Mouse (Mus musculus): ENCODE measurements at regions not wholly inside any gene's neighbourhood (a gene's known extent, or its start where the extent isn't known, plus 50 kb on each side); places are given as distances from the start of the nearest gene placed in this dataset.

GRCm38 (mm10) chr4:55134339-55134738 is 189.5 kb downstream of the Zfp462 start:
- H3K9ac ChIP-seq, result no peak overlapping the region
- no peaks in the 10 kb centered on the region for H3K36me3 ChIP-seq
- no peak overlapping the region for H3K27ac ChIP-seq
- H3K4me2 ChIP-seq, result no peak overlapping the region
- 88% methylated on average over 4 of the region's 4 CpGs for WGBS
- H3K9me3 ChIP-seq (replicated peaks), result no peaks in the 10 kb centered on the region
- H3K4me3 ChIP-seq, result no peak overlapping the region
- H3K4me1 ChIP-seq (replicated peaks), result 0 out of 2 replicates have a peak, but pooled peaks cover 4% of the 10 kb centered on the region
- no peaks in the 10 kb centered on the region for H3K27me3 ChIP-seq
- ATAC-seq (replicated peaks; ENCODE audit: insufficient number of reproducible peaks, insufficient read depth, low FRiP score, low read depth), result no peak

GRCm38 (mm10) chr4:55134791-55135190 is 189.9 kb downstream of the Zfp462 start:
- 66% methylated on average over 4 of the region's 4 CpGs for WGBS
- no peak overlapping the region for H3K4me2 ChIP-seq
- no peaks in the 10 kb centered on the region for H3K27me3 ChIP-seq
- no peak overlapping the region for H3K27ac ChIP-seq
- no peaks in the 10 kb centered on the region for H3K9me3 ChIP-seq (replicated peaks)
- no peak for ATAC-seq (replicated peaks; ENCODE audit: insufficient number of reproducible peaks, insufficient read depth, low FRiP score, low read depth)
- H3K4me3 ChIP-seq, result no peak overlapping the region
- no peak overlapping the region for H3K9ac ChIP-seq
- 0 out of 2 replicates have a peak, but pooled peaks cover 4% of the 10 kb centered on the region for H3K4me1 ChIP-seq (replicated peaks)
- no peaks in the 10 kb centered on the region for H3K36me3 ChIP-seq

DNA sequence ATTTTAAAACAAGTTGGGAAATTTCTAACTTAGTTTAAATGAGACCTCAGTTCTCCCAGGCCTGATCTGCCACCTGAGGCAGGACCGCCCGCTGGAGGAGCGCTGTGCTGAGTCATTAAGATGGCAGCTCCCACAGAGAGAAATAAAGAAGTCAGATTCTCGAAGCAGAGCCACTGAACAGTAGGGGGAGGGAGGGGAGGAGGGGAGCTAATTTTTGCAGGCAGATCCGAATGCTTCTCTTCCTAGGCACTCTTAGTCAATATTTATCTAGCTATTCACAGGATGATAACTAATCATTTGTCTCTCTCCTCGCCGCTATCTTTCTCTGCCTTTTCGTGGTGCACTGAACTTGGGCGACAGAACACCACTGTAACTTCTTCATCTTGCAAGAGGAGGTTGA is 191.4 kb downstream of the Zfp462 start:
- no peak overlapping the region for H3K4me3 ChIP-seq
- no peak overlapping the region for H3K9ac ChIP-seq
- WGBS, result 17% methylated on average over 9 of the region's 9 CpGs
- no peak for ATAC-seq (replicated peaks; ENCODE audit: insufficient number of reproducible peaks, insufficient read depth, low FRiP score, low read depth)
- H3K27ac ChIP-seq, result no peak overlapping the region
- H3K4me1 ChIP-seq (replicated peaks), result 0 out of 2 replicates have a peak, but pooled peaks cover 4% of the 10 kb centered on the region
- H3K27me3 ChIP-seq, result no peaks in the 10 kb centered on the region
- H3K9me3 ChIP-seq (replicated peaks), result no peaks in the 10 kb centered on the region
- H3K36me3 ChIP-seq, result no peaks in the 10 kb centered on the region
- no peak overlapping the region for H3K4me2 ChIP-seq

DNA sequence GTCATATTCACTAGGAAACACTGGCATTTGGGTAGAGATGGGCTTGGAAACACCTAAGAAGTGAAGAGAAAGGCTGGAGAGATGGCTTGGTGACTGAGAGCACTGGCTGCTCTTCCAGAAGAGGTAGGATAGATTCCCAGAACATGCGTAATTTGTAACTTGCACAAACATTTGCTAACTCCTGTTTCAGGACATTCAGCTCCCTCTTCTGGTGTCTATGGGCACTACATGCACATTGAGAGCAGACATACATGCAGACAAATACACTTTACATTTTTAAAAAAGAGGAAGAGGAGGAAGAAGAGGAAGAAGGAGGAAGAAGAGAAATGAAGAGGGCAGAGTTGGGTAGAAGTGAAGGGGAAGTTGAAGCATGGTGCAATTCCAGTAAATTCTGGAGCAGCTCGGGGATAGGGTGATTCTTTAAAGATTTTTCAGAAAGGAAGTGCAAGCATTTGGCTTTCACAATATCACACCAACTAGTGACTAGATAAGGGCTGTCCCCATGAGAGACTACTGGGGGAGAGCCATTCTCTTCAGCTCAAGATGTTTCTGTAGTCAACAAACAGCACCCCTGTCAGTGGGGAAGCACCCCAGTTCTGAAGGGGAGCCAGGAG is 193.0 kb downstream of the Zfp462 start:
- no peaks in the 10 kb centered on the region for H3K36me3 ChIP-seq
- no peaks in the 10 kb centered on the region for H3K27me3 ChIP-seq
- H3K4me1 ChIP-seq (replicated peaks), result peaks cover 13% of the 10 kb centered on the region; the same call in 1 of the 2 replicates
- H3K9me3 ChIP-seq (replicated peaks), result no peaks in the 10 kb centered on the region
- no peak overlapping the region for H3K4me2 ChIP-seq
- no peak overlapping the region for H3K9ac ChIP-seq
- no peak for ATAC-seq (replicated peaks; ENCODE audit: insufficient number of reproducible peaks, insufficient read depth, low FRiP score, low read depth)
- WGBS, result 77% methylated on average over 2 of the region's 2 CpGs
- H3K4me3 ChIP-seq, result no peak overlapping the region
- no peak overlapping the region for H3K27ac ChIP-seq

- H3K9ac ChIP-seq, result no peak overlapping the region
Measured at GRCm38 (mm10) chr4:55141317-55141716, 196.5 kb downstream of the Zfp462 start.

DNA sequence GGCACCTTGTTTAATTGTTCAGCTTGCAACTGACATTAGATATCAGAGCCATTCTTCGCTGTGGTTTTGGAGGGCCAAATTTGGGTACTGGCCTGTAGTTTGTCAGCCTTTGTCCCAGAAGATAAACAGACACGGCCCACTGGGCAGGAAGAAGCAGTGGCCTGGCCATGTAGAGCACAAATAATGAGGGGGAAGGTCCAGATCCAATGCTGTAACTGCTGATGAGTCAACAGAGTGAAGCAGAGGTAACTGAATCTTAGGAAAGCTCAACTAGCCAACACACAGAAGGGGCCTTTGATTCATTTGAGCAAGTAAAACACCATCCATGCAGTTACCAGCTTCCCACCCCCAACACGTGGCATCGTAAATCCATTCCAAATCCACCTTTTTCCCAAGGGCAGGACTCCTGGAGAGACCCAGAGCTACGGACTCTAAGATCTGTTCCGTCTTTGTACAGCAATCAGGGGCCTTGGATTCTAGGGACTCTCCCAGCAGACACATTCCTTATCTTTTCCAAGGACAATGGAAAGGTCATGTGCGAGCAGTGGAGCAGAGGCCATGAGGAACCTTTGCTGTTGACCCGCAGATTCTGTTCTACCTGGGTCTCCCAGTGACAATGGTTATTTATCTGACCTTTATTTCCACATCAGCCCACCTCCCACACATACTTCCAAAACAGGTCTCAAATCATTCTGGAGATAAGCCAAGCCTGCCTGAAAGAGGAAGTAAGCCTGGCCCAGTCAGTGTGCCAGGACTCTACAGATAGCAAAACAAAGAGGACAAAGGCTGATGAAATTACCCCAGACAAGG is 197.3 kb downstream of the Zfp462 start:
- Histone ChIP-seq H3K27ac (peak overlapping the region; percentile 12), H3K4me3 (no peak overlapping the region), H3K4me2 (no peak overlapping the region), H3K27me3 (no peaks in the 10 kb centered on the region), H3K9me3 (replicated peaks) (no peaks in the 10 kb centered on the region), H3K4me1 (replicated peaks) (peaks cover 13% of the 10 kb centered on the region; the same call in 1 of the 2 replicates), H3K36me3 (no peaks in the 10 kb centered on the region), H3K9ac (no peak overlapping the region)
- peak; percentile 74 for ATAC-seq (replicated peaks; ENCODE audit: insufficient number of reproducible peaks, insufficient read depth, low FRiP score, low read depth)
- WGBS, result 49% methylated on average over 8 of the region's 8 CpGs

More at GRCm38 (mm10) chr4:55141317-55141716, 196.5 kb downstream of the Zfp462 start:
- no peaks in the 10 kb centered on the region for H3K27me3 ChIP-seq
- peak overlapping the region; percentile 12; the same call in 1 of the 2 replicates for H3K27ac ChIP-seq
- H3K4me1 ChIP-seq (replicated peaks), result peaks cover 16% of the 10 kb centered on the region; the same call in 1 of the 2 replicates
- ATAC-seq (replicated peaks; ENCODE audit: insufficient number of reproducible peaks, insufficient read depth, low FRiP score, low read depth), result no peak; the same call in 1 of the 2 replicates
- H3K9me3 ChIP-seq (replicated peaks), result no peaks in the 10 kb centered on the region
- H3K4me2 ChIP-seq, result no peak overlapping the region
- H3K36me3 ChIP-seq, result no peaks in the 10 kb centered on the region
- no peak overlapping the region for H3K4me3 ChIP-seq

- Histone ChIP-seq H3K9ac (no peak overlapping the region), H3K4me3 (no peak overlapping the region), H3K27me3 (no peaks in the 10 kb centered on the region), H3K4me1 (replicated peaks) (peaks cover 15% of the 10 kb centered on the region; the same call in 1 of the 2 replicates), H3K27ac (no peak overlapping the region), H3K4me2 (no peak overlapping the region), H3K9me3 (replicated peaks) (no peaks in the 10 kb centered on the region), H3K36me3 (no peaks in the 10 kb centered on the region)
- no peak for ATAC-seq (replicated peaks; ENCODE audit: insufficient number of reproducible peaks, insufficient read depth, low FRiP score, low read depth)
Measured at GRCm38 (mm10) chr4:55143400-55143799, 198.6 kb downstream of the Zfp462 start.

GRCm38 (mm10) chr4:55144995-55145394 is 200.1 kb downstream of the Zfp462 start:
- Histone ChIP-seq H3K36me3 (no peaks in the 10 kb centered on the region), H3K27ac (no peak overlapping the region), H3K27me3 (no peaks in the 10 kb centered on the region), H3K4me2 (no peak overlapping the region), H3K9ac (no peak overlapping the region), H3K9me3 (replicated peaks) (no peaks in the 10 kb centered on the region), H3K4me1 (replicated peaks) (peaks cover 15% of the 10 kb centered on the region; the same call in 1 of the 2 replicates), H3K4me3 (no peak overlapping the region)
- WGBS, result 88% methylated on average over 1 of the region's 1 CpGs
- ATAC-seq (replicated peaks; ENCODE audit: insufficient number of reproducible peaks, insufficient read depth, low FRiP score, low read depth), result no peak

GRCm38 (mm10) chr4:55145968-55146367 is 201.1 kb downstream of the Zfp462 start:
- WGBS, result 42% methylated on average over 8 of the region's 8 CpGs
- Histone ChIP-seq H3K27me3 (no peaks in the 10 kb centered on the region), H3K9me3 (replicated peaks) (no peaks in the 10 kb centered on the region), H3K27ac (no peak overlapping the region), H3K4me1 (replicated peaks) (peaks cover 15% of the 10 kb centered on the region; the same call in 1 of the 2 replicates), H3K4me2 (no peak overlapping the region), H3K4me3 (no peak overlapping the region), H3K9ac (no peak overlapping the region), H3K36me3 (no peaks in the 10 kb centered on the region)
- ATAC-seq (replicated peaks; ENCODE audit: insufficient number of reproducible peaks, insufficient read depth, low FRiP score, low read depth), result no peak

- H3K4me3 ChIP-seq, result no peak overlapping the region
- WGBS, result 54% methylated on average over 1 of the region's 1 CpGs
- H3K36me3 ChIP-seq, result no peaks in the 10 kb centered on the region
Measured at GRCm38 (mm10) chr4:55148380-55148779, 201.5 kb upstream of the Rad23b start.

DNA sequence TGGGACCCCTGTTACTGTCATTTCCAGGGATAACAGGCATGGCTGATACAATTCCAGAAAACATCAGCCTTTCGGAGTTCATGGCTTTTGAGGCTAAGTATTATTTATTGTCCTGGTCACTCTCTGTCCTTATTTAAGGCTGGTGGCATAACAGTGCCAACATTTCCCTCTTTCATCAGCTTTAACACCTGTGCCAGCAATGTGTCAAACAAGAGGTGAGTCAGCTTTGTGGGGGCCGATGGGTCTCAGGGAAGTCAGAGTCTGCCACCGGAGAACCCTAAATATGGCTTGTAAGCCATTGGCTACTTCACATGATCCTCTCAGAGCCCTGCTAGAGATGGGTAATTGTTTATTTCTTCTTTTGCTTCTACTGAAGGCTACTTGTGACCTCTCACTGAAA is 195.3 kb upstream of the Rad23b start:
- no peak for ATAC-seq (replicated peaks; ENCODE audit: insufficient number of reproducible peaks, insufficient read depth, low FRiP score, low read depth)
- H3K4me1 ChIP-seq (replicated peaks), result no peaks in the 10 kb centered on the region
- 62% methylated on average over 3 of the region's 3 CpGs for WGBS

More at GRCm38 (mm10) chr4:55148380-55148779, 201.5 kb upstream of the Rad23b start:
- Histone ChIP-seq H3K4me2 (no peak overlapping the region), H3K27ac (no peak overlapping the region), H3K4me1 (replicated peaks) (0 out of 2 replicates have a peak, but pooled peaks cover 6% of the 10 kb centered on the region), H3K9me3 (replicated peaks) (no peaks in the 10 kb centered on the region), H3K9ac (no peak overlapping the region), H3K27me3 (no peaks in the 10 kb centered on the region)
- ATAC-seq (replicated peaks; ENCODE audit: insufficient number of reproducible peaks, insufficient read depth, low FRiP score, low read depth), result no peak

More for the DNA sequence above, 195.3 kb upstream of the Rad23b start:
- no peaks in the 10 kb centered on the region for H3K27me3 ChIP-seq
- H3K4me2 ChIP-seq, result no peak overlapping the region
- no peak overlapping the region for H3K9ac ChIP-seq
- H3K36me3 ChIP-seq, result no peaks in the 10 kb centered on the region
- H3K27ac ChIP-seq, result no peak overlapping the region
- H3K4me3 ChIP-seq, result no peak overlapping the region
- H3K9me3 ChIP-seq (replicated peaks), result no peaks in the 10 kb centered on the region

All from heart, embryonic 15.5 days (tissue).